Mouse (Mus musculus) liver, embryonic 15.5 days (tissue): Measurements from ENCODE around the gene Zfp36. TPM values are rescaled to one million over a fixed set of nuclear protein-coding genes. Genes with fewer than 3 reads are reported as not detected.

Experiments
- ATAC-seq: fragments of 200-750 bp; cut with Nextera tagmentation; 2 replicates; pipeline ENCODE4 v1.8.0; 2017; ENCODE audit warnings: moderate number of reproducible peaks, mild to moderate bottlenecking, moderate library complexity; ENCODE audit not compliant: insufficient read depth
- H3K27ac ChIP-seq: fragments of 300-500 bp; sonication (generic); replicated peaks from 2 replicates; pipeline ENCODE4 v1.5.1; 2015; ENCODE audit warnings: mild to moderate bottlenecking, inconsistent platforms
- H3K27me3 ChIP-seq: fragments of 300-500 bp; sonication (generic); 2 replicates; pipeline ENCODE4 v1.6.1; 2015; ENCODE audit warnings: mild to moderate bottlenecking, inconsistent platforms
- H3K36me3 ChIP-seq: fragments of 300-500 bp; sonication (generic); replicated peaks from 2 replicates; pipeline ENCODE4 v1.6.1; 2015; ENCODE audit warnings: moderate library complexity, mild to moderate bottlenecking, inconsistent platforms
- H3K4me1 ChIP-seq: fragments of 300-500 bp; sonication (generic); replicated peaks from 2 replicates; pipeline ENCODE4 v1.6.1; 2015; ENCODE audit warnings: inconsistent platforms
- H3K4me2 ChIP-seq: fragments of 300-500 bp; sonication (generic); 2 replicates; pipeline ENCODE4 v1.6.1; 2015; ENCODE audit warnings: moderate library complexity, mild to moderate bottlenecking, inconsistent platforms
- H3K4me3 ChIP-seq: fragments of 300-500 bp; sonication (generic); replicated peaks from 2 replicates; pipeline ENCODE4 v1.5.1; 2015; ENCODE audit warnings: mild to moderate bottlenecking, inconsistent platforms
- H3K9ac ChIP-seq: fragments of 300-500 bp; sonication (generic); 2 replicates; pipeline ENCODE4 v1.6.1; 2015; ENCODE audit warnings: moderate library complexity, mild to moderate bottlenecking, inconsistent platforms
- H3K9me3 ChIP-seq: fragments of 300-500 bp; sonication (generic); replicated peaks from 2 replicates; pipeline ENCODE4 v1.6.1; 2016; ENCODE audit warnings: inconsistent platforms
- WGBS: fragments of 180-500 bp; shearing (Covaris S2); methylation state at CpG from one replicate; pipeline ENCODE4 v1.1.7; 2015; ENCODE audit warnings: mixed read lengths; ENCODE audit not compliant: insufficient replicate concordance; 5-methylcytosine and 5-hydroxymethylcytosine counted together
- polyA plus RNA-seq: library from polyadenylated mRNA; unstranded; fragments of >200 nt; fragmentation: Nextera tagmentation; extraction: Ambion mirVana; gene quantifications from 2 replicates; pipeline ENCODE4 v1.2.1, GENCODE M21; 2015

Zfp36 gene
- polyA plus RNA-seq: 8.3 and 8.8 TPM in 2 replicates

GRCm38 (mm10) chr7:28380237-28381016, at the start of gene Zfp36:
Gene Zfp36 (minus strand): TSS chr7:28380253.
- no peak for ATAC-seq
- Histone ChIP-seq H3K4me1 (peaks cover 97% of the 10 kb centered on the region), H3K9me3 (no peaks in the 10 kb centered on the region), H3K27ac (peak within 1 kb of the TSS; percentile 94), H3K4me3 (peak within 1 kb of the TSS; percentile 71), H3K27me3 (no peaks in the 10 kb centered on the region), H3K9ac (peak within 1 kb of the TSS; percentile 80), H3K36me3 (peaks cover 11% of the 10 kb centered on the region), H3K4me2 (peak within 1 kb of the TSS; percentile 95)
- WGBS: 24% methylated on average over 17 of the region's 17 CpGs

GRCm38 (mm10) chr7:28427738-28428137, 47.7 kb upstream of the Zfp36 start:
- Histone ChIP-seq H3K4me2 (no peak overlapping the region), H3K27ac (no peak overlapping the region), H3K4me1 (peaks cover 38% of the 10 kb centered on the region), H3K27me3 (no peaks in the 10 kb centered on the region), H3K9ac (no peak overlapping the region), H3K9me3 (no peaks in the 10 kb centered on the region), H3K4me3 (no peak overlapping the region), H3K36me3 (peaks cover 38% of the 10 kb centered on the region)
- no peak for ATAC-seq

- Histone ChIP-seq H3K9ac (no peak overlapping the region), H3K4me2 (no peak overlapping the region), H3K9me3 (no peaks in the 10 kb centered on the region), H3K27me3 (no peaks in the 10 kb centered on the region), H3K27ac (no peak overlapping the region), H3K4me1 (no peaks in the 10 kb centered on the region; the same call in 1 of the 2 replicates), H3K4me3 (no peak overlapping the region), H3K36me3 (peaks cover 72% of the 10 kb centered on the region)
- no peak for ATAC-seq
- 81% methylated on average over 1 of the region's 1 CpGs for WGBS
These were observed 43.0 kb upstream of the Zfp36 start for GRCm38 (mm10) chr7:28423018-28423417.

DNA sequence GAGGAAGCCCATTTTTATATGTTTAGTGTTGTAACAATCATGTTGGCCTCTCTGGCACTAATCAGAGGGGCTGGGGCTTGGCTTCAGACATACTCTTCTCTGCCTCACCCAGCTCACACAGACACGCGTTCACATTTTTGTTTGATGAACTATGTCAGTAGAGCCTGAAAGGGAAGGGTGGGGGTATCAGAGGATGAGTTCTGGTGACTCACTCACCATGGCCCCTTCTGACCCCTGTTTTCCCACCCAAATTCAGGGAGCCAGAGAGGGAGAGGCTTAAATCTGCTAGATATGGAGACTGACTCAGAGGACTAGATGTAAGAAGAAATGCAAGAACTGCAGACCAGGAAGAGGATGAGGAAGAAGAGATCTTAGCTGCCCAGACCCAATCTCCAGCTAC, 39.4 kb upstream of the Zfp36 start:
- WGBS: 96% methylated on average over 2 of the region's 2 CpGs
- H3K4me2 ChIP-seq: no peak overlapping the region
- H3K36me3 ChIP-seq: peaks cover 96% of the 10 kb centered on the region
- H3K9ac ChIP-seq: no peak overlapping the region
- no peak for ATAC-seq
- no peaks in the 10 kb centered on the region for H3K9me3 ChIP-seq
- no peak overlapping the region for H3K4me3 ChIP-seq
- no peaks in the 10 kb centered on the region; the same call in 1 of the 2 replicates for H3K4me1 ChIP-seq
- H3K27me3 ChIP-seq: no peaks in the 10 kb centered on the region
- H3K27ac ChIP-seq: no peak overlapping the region

GRCm38 (mm10) chr7:28418096-28418670, 38.1 kb upstream of the Zfp36 start:
- no peak overlapping the region for H3K4me3 ChIP-seq
- H3K9ac ChIP-seq: no peak overlapping the region
- no peak overlapping the region for H3K4me2 ChIP-seq
- H3K27ac ChIP-seq: no peak overlapping the region
- WGBS: 83% methylated on average over 8 of the region's 8 CpGs
- H3K27me3 ChIP-seq: no peaks in the 10 kb centered on the region
- no peaks in the 10 kb centered on the region for H3K9me3 ChIP-seq
- H3K4me1 ChIP-seq: no peaks in the 10 kb centered on the region
- H3K36me3 ChIP-seq: peaks cover 99% of the 10 kb centered on the region
- no peak for ATAC-seq

DNA sequence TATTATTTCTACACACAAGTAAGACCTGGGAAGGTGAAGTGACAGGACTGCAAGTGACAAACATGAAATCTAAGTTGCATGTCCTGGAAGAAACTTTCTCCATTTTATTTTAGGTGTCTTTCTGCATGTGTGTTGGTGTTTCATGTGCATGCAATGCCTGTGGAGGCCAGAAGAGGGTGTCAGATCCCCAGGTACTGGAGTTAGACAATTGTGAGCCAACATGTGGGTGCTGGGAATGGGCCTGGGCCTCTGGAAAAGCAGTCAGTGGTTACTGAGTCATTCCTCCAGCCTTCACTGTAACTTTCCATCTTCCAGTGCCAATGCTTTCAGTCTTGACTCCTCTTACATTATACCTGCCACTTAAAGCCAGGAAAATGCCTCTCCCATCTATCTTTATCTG, 37.3 kb upstream of the Zfp36 start:
- Histone ChIP-seq H3K36me3 (peaks cover 99% of the 10 kb centered on the region), H3K9me3 (no peaks in the 10 kb centered on the region), H3K27ac (no peak overlapping the region), H3K4me1 (no peaks in the 10 kb centered on the region), H3K4me3 (no peak overlapping the region), H3K27me3 (no peaks in the 10 kb centered on the region), H3K9ac (no peak overlapping the region), H3K4me2 (no peak overlapping the region)
- no peak for ATAC-seq

DNA sequence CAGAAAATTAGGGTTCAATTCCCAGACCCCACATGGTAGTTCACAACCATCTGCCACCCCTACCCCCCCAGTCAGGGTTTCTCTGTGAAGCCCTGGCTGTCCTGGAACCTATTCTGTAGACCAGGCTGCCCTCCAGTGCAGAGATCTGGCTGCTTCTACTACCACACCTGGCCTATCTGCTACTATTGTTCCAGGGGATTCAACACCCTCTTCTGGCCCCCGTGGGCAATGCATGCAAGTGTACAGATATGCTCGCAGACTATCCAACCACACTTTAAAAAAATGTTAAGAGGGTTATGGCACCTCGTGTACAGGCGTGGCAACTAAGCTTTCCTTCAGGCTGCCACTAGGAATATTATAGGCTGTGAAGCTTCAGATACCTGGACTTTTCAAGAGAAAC, 32.8 kb upstream of the Zfp36 start:
- Histone ChIP-seq H3K36me3 (peaks cover 94% of the 10 kb centered on the region), H3K4me3 (no peak overlapping the region), H3K4me1 (0 out of 2 replicates have a peak, but pooled peaks cover 3% of the 10 kb centered on the region), H3K9me3 (no peaks in the 10 kb centered on the region), H3K4me2 (no peak overlapping the region), H3K27ac (no peak overlapping the region), H3K27me3 (no peaks in the 10 kb centered on the region), H3K9ac (no peak overlapping the region)
- ATAC-seq: no peak
- WGBS: 51% methylated on average over 4 of the region's 4 CpGs

- Histone ChIP-seq H3K27ac (no peak overlapping the region), H3K9me3 (no peaks in the 10 kb centered on the region), H3K4me2 (no peak overlapping the region), H3K4me3 (no peak overlapping the region), H3K27me3 (no peaks in the 10 kb centered on the region), H3K36me3 (peaks cover 94% of the 10 kb centered on the region), H3K9ac (no peak overlapping the region), H3K4me1 (0 out of 2 replicates have a peak, but pooled peaks cover 3% of the 10 kb centered on the region)
- 85% methylated on average over 3 of the region's 3 CpGs for WGBS
- no peak for ATAC-seq
These were observed 30.9 kb upstream of the Zfp36 start for GRCm38 (mm10) chr7:28410841-28411475.

DNA sequence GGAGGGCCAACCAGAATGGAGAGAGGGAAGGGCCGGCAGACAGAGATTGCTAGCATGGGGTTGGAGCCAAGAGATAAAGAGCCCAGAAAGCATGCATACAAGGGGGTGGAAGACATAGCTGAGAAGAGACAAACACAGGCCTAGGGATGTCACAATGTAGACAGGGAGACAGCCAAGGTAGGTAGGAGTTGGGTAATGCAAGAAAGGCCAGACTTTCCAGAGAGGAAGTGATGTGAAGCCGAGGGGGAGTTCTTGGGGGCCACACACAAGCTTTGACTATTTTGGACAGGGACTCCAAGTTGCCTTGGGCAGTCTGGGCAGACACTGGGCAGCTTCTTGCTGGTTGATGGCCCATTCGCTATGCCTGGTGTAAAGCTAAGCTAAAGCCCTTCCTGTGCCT, 21.9 kb upstream of the Zfp36 start:
- Histone ChIP-seq H3K36me3 (peaks cover 93% of the 10 kb centered on the region), H3K4me3 (no peak overlapping the region), H3K4me2 (no peak overlapping the region), H3K4me1 (peaks cover 9% of the 10 kb centered on the region; the same call in 1 of the 2 replicates), H3K9ac (no peak overlapping the region), H3K9me3 (no peaks in the 10 kb centered on the region), H3K27me3 (no peaks in the 10 kb centered on the region), H3K27ac (no peak overlapping the region)
- WGBS: 64% methylated on average over 3 of the region's 3 CpGs
- ATAC-seq: no peak

DNA sequence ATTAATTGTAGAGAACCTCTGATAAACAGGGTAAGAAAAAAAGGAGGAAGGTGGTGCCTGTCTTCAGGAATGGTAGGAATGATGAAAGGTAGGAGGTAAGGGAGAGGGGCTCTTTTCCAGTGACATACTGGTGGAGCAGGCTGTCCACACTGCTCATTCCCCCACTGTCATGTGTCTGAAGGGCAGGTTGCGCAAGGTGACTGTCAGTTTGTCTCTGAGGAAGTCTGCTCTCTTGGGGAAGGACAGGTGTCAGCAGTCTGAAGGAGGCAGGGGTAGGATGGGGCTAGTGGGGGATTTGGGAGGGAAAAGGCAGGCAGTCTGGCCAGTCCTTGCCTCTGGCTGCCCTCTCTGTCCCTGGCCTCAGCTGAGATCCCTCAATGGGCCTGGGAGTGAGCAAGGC, 21.0 kb upstream of the Zfp36 start:
- Histone ChIP-seq H3K9ac (no peak overlapping the region), H3K27ac (no peak overlapping the region), H3K9me3 (no peaks in the 10 kb centered on the region), H3K27me3 (no peaks in the 10 kb centered on the region), H3K4me1 (peaks cover 9% of the 10 kb centered on the region; the same call in 1 of the 2 replicates), H3K4me2 (no peak overlapping the region), H3K36me3 (peaks cover 93% of the 10 kb centered on the region), H3K4me3 (no peak overlapping the region)
- ATAC-seq: 0 out of 2 replicates have a peak, but pooled peaks have one; percentile 14
- WGBS: 84% methylated on average over 1 of the region's 1 CpGs

DNA sequence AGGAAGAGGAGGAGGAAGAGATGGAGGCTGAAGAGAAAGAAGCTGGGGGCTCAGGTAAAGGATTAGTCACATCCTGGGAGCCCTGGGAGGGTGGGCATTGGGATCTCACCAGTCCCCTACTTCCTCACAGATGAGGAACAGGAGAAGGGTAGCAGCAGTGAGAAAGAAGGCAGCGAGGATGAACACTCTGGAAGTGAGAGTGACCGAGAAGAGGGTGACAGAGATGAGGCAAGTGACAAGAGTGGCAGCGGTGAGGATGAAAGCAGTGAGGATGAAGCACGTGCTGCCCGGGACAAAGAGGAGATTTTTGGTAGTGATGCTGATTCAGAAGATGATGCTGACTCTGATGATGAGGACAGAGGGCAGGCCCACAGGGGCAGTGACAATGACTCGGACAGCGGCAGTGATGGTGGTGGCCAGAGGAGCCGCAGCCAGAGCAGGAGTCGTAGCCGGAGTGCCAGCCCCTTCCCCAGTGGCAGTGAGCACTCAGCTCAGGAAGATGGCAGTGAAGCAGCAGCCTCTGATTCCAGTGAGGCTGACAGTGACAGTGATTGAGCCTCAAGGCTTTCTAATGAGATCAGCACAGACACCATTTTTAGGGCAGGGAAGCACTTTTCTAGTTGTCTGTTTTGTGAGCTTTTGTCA, 18.8 kb upstream of the Zfp36 start:
- no peak overlapping the region for H3K4me2 ChIP-seq
- H3K9me3 ChIP-seq: no peaks in the 10 kb centered on the region
- peaks cover 84% of the 10 kb centered on the region for H3K36me3 ChIP-seq
- 82% methylated on average over 10 of the region's 10 CpGs for WGBS
- no peaks in the 10 kb centered on the region for H3K27me3 ChIP-seq
- peaks cover 16% of the 10 kb centered on the region for H3K4me1 ChIP-seq
- H3K4me3 ChIP-seq: no peak overlapping the region
- no peak overlapping the region for H3K27ac ChIP-seq
- H3K9ac ChIP-seq: no peak overlapping the region
- ATAC-seq: no peak
